Mouse (Mus musculus) spleen, adult 2 months (tissue): ENCODE results near the gene Lrrc1. TPM values are rescaled to one million over a fixed set of nuclear protein-coding genes. Genes with fewer than 3 reads are reported as not detected.

Experiments used
- DNase-seq, 2 experiments: peaks; one replicate each; pipeline versions ENCODE4 v3.0.0 to v3.0.0-alpha.2; 2012 to 2021; ENCODE audit warnings: low spot score in 2 of 2, low read depth in 1 of 2
- H3K27ac ChIP-seq: fragments of 200-500 bp; 2 replicates; pipeline ENCODE4 v1.5.1; 2012; ENCODE audit warnings: low read length, inconsistent platforms; ENCODE audit not compliant: insufficient read depth
- H3K27me3 ChIP-seq: fragments of 200-500 bp; 2 replicates; pipeline ENCODE4 v1.6.1; 2012; ENCODE audit warnings: mild to moderate bottlenecking, moderate library complexity, low read length, inconsistent platforms; ENCODE audit not compliant: control insufficient read depth, insufficient read depth
- H3K36me3 ChIP-seq: fragments of 200-500 bp; 2 replicates; pipeline ENCODE4 v1.6.1; 2012; ENCODE audit warnings: mild to moderate bottlenecking, low read length, inconsistent platforms; ENCODE audit not compliant: control insufficient read depth, insufficient read depth
- H3K4me1 ChIP-seq: fragments of 200-500 bp; 2 replicates; pipeline ENCODE4 v1.6.1; 2011; ENCODE audit warnings: inconsistent platforms; ENCODE audit not compliant: control insufficient read depth, insufficient read depth, insufficient read length
- H3K4me3 ChIP-seq: fragments of 200-500 bp; 2 replicates; pipeline ENCODE4 v1.5.1; 2011; ENCODE audit warnings: mild to moderate bottlenecking, inconsistent platforms; ENCODE audit not compliant: insufficient read depth, insufficient read length; ENCODE audit errors: extremely low read depth
- CTCF ChIP-seq: fragments of 200-500 bp; IDR thresholded peaks from 2 replicates; pipeline ENCODE4 v1.5.1; 2011; ENCODE audit warnings: mild to moderate bottlenecking, inconsistent platforms; ENCODE audit not compliant: insufficient read depth, insufficient read length, insufficient replicate concordance; ENCODE audit errors: extremely low read depth
- POLR2A ChIP-seq: fragments of 200-500 bp; IDR thresholded peaks from 2 replicates; pipeline ENCODE4 v1.6.1; 2011; ENCODE audit warnings: low read depth, low read length, inconsistent platforms
- WGBS: fragments of 180-500 bp; shearing (Covaris S2); methylation state at CpG from one replicate; pipeline ENCODE4 v1.1.7; 2018; 5-methylcytosine and 5-hydroxymethylcytosine counted together
- polyA plus RNA-seq: library from polyadenylated mRNA; depleted of rRNA; stranded (reverse); fragments of >200 nt; gene quantifications from 2 replicates; pipeline ENCODE4 v1.2.3, GENCODE M21; 2012

Gene Lrrc1
- polyA plus RNA-seq, 1 experiment, result 12.7 TPM

DNA sequence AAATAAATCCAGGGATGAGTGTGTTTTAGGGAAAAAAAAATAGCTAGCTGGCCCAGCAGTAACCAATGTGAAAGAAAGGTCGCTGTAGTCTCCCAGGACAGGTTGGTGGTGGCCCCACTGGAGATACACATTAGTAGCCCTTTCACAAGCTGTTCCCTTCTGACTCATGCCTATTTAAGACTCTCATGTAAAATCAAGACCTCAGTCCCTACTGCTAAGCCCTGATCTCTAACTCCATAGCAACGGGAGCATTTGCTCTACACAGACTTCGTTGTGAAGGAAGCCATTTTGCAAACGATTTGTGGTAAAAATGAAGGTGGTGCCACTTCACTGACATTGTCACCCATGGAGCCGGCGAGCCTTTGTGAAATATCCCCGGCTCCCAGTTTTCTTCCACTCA lies 134.1 kb downstream of the Lrrc1 start:
- Histone ChIP-seq H3K27me3 (no peaks in the 10 kb centered on the region), H3K36me3 (no peaks in the 10 kb centered on the region), H3K4me3 (no peak overlapping the region), H3K4me1 (no peaks in the 10 kb centered on the region), H3K27ac (no peak overlapping the region)
- no peak for DNase-seq
- TF ChIP-seq CTCF (no peak), POLR2A (no peak)
- WGBS, result 91% methylated on average over 7 of the region's 7 CpGs

DNA sequence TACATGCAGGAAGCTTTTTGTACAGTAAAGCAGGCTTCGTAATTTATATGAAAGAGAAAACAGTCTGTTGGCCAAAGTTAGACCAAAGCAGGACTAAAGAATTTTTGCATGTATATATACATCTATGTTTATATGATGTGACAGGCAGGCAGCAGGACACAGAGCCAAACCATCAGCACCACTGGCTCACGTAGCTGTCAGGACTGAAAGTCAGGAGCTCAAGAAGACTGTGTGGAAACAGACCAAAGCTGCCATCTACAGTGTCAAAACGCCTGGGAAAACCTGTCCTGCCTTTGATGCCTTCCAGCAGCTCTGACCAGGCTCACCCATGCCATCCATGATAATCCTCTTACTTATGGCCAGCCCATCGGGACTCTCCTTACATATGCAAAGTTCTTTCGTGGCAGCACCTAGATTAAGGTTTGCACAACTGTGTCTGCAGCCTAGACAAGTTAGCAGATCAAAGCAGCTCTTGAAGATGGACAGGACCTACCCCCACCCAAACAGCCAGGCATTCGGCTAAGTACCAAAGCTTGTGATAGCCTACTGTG lies 136.5 kb downstream of the Lrrc1 start:
- 82% methylated on average over 6 of the region's 6 CpGs for WGBS
- Histone ChIP-seq H3K4me1 (no peaks in the 10 kb centered on the region), H3K27ac (no peak overlapping the region), H3K4me3 (no peak overlapping the region), H3K36me3 (no peaks in the 10 kb centered on the region), H3K27me3 (no peaks in the 10 kb centered on the region)
- DNase-seq, result no peak
- TF ChIP-seq CTCF (no peak), POLR2A (no peak)

DNA sequence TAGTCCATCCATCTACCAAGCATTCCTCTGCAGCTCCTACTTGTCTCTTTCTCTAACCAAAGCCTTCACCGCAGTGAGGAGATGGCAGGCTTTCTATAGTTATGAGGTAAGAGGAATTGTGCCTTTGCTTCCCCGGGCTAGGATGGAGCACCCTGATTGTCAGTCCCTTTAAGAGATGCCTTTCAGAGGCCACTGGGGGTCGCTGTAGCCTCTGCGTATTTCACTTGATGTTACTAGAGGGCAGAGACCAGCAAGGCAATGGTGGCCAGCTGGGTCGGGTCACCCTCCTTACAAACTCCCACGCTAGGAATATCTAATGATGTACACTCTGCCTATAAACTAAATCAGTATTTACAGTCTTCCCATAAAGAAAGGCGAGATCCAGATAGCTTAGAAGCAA lies 137.8 kb downstream of the Lrrc1 start:
- Histone ChIP-seq H3K27ac (no peak overlapping the region), H3K4me1 (no peaks in the 10 kb centered on the region), H3K36me3 (no peaks in the 10 kb centered on the region), H3K27me3 (no peaks in the 10 kb centered on the region), H3K4me3 (no peak overlapping the region)
- WGBS, result 70% methylated on average over 7 of the region's 7 CpGs
- DNase-seq, result no peak
- no peak for TF ChIP-seq CTCF
- no peak for TF ChIP-seq POLR2A

DNA sequence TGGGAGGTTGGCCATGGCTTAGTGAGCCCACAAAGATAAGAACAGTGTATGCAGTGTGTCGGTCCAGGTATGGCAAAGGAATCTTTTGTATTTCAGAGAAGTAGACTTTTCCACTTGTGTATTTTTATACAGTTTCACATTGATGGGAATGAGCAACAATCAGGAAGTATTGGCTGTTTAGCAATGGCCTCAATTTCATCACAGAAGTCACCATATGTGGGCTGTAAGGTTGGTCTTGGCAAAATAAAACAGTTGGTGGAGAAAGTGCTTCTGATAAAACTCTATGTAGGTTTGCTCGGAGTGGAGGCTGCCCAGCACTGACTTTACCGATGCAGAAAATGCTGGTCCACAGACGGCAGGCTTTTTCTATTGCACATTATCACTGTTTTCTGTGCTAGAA lies 140.2 kb downstream of the Lrrc1 start:
- 79% methylated on average over 4 of the region's 4 CpGs for WGBS
- Histone ChIP-seq H3K27me3 (no peaks in the 10 kb centered on the region), H3K36me3 (no peaks in the 10 kb centered on the region), H3K27ac (no peak overlapping the region), H3K4me3 (no peak overlapping the region), H3K4me1 (no peaks in the 10 kb centered on the region)
- TF ChIP-seq CTCF (no peak), POLR2A (no peak)
- DNase-seq, result no peak

DNA sequence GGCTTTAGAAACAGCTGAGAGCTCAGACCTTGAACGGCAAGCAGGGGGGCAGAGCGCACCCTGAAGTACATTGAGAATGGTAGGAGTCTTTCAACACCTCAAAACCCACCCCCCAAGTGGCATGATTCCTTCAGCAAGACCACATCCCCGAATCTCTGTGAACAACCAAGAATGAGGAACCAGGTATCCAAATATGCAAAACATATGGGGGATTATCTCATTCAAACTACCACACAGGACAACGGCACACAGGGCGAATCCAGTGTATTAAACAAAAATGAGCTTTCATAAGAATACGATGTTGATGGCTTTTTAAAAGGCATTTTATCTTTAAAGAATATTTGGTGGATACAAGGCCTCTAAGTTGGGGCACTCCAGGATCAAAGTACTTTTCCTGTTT lies 140.7 kb downstream of the Lrrc1 start:
- H3K36me3 ChIP-seq, result no peaks in the 10 kb centered on the region
- no peak for TF ChIP-seq CTCF
- TF ChIP-seq POLR2A, result no peak
- H3K4me3 ChIP-seq, result no peak overlapping the region
- WGBS, result 85% methylated on average over 6 of the region's 6 CpGs
- H3K27me3 ChIP-seq, result no peaks in the 10 kb centered on the region
- H3K27ac ChIP-seq, result no peak overlapping the region
- DNase-seq, result no peak
- no peaks in the 10 kb centered on the region for H3K4me1 ChIP-seq

DNA sequence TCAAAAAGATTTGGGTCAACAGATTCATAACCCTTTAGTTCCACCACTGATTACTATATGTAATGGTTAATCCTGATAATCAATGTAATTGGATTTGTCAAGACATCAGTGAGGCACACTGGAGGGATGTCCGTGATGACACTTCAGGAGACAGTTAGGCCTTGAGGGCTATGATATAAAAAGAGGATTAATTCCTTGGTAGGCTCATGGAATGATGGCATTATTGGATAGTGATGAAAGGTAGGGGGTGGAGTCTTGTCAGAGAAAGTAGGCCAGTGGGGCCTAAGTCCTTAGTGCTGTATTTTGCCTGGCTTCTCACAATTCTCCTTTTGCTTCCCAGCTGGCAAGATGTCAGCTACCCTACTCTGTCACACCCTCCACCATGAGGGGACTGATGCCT lies 141.7 kb downstream of the Lrrc1 start:
- 100% methylated on average over 1 of the region's 1 CpGs for WGBS
- no peak overlapping the region for H3K27ac ChIP-seq
- no peak for DNase-seq
- no peaks in the 10 kb centered on the region for H3K4me1 ChIP-seq
- H3K4me3 ChIP-seq, result no peak overlapping the region
- TF ChIP-seq CTCF, result no peak
- no peak for TF ChIP-seq POLR2A
- H3K27me3 ChIP-seq, result no peaks in the 10 kb centered on the region
- H3K36me3 ChIP-seq, result no peaks in the 10 kb centered on the region

DNA sequence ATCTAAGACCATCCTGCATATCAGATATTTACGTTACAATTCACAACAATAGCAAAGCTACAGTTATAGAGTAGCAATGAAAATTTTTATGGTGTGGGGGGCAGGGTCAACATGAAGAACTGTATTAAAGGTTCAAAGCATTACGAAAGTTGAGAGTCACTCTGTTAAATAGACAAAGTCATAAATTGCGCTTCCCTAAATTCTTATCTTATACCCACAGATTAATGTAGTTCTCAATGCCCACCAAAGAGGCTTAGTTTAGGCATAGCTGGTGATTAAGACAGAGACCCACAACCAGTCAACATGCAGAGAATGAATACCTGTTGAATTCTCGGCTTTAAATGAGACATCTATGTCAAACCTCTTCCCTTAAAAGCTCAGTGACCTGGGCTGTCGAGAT lies 144.9 kb downstream of the Lrrc1 start:
- no peak for DNase-seq
- no peak for TF ChIP-seq POLR2A
- no peak for TF ChIP-seq CTCF
- no peaks in the 10 kb centered on the region for H3K4me1 ChIP-seq
- no peak overlapping the region for H3K27ac ChIP-seq
- 80% methylated on average over 5 of the region's 5 CpGs for WGBS
- no peaks in the 10 kb centered on the region for H3K27me3 ChIP-seq
- no peaks in the 10 kb centered on the region for H3K36me3 ChIP-seq
- no peak overlapping the region for H3K4me3 ChIP-seq
